Mouse (Mus musculus) left cerebral cortex, adult 6 months (tissue): ENCODE data around the gene Fpgs. TPM values are rescaled to one million over a fixed set of nuclear protein-coding genes. Genes with fewer than 3 reads are reported as not detected.

Experiments
- long read RNA-seq, 2 experiments: library from polyadenylated mRNA; unstranded; transcript quantifications; one replicate each; pipeline ENCODE4 v2.0.0; 2019 to 2020
- polyA plus RNA-seq: library from polyadenylated mRNA; unstranded; fragments of <200 nt; fragmentation: Nextera tagmentation; gene quantifications from 2 replicates; pipeline ENCODE4 v1.2.3, GENCODE M21; 2021

The Fpgs gene
- polyA plus RNA-seq: 5.1 TPM in 2 replicates
- long read RNA-seq, experiment 1, transcript Fpgs-201 (15 exons, 2,273 nt): major isoform, 39 of 53 reads
- long read RNA-seq, experiment 1, partial matches to known transcripts: 3 of 53 reads
- long read RNA-seq, experiment 1, other reads (novel, unspliced or antisense): 11 of 53 reads
- long read RNA-seq, experiment 2, partial matches to known transcripts: 0 of 4 reads
- long read RNA-seq, experiment 2, other reads (novel, unspliced or antisense): 1 of 4 reads

GRCm38 (mm10) chr2:32704021-32704421 is at the start of gene Fpgs:
TSS of gene Fpgs (minus strand) at chr2:32704145.

DNA sequence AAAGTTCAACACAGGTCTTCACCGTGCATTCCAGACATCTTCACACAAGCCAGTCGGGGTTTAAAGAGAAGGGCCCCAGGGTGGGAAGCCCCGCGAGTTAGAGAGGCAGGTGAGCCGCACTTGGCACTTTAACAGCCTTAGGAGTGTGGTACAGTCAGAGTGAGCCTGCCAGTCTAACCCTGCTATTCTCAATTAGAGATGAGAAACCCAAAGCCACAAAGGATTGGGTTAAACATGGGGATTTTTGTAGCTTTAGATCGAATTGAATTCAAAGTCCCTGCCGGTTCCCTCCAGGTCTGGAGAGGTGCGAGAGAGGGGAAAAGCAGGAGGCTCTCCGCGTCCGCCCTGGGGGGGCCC is 36.9 kb upstream of the Fpgs start, which contains the start of gene 6330409D20Rik:
Gene 6330409D20Rik, minus strand, starts transcription at position 101 of the 357 bp plus-strand sequence.

DNA sequence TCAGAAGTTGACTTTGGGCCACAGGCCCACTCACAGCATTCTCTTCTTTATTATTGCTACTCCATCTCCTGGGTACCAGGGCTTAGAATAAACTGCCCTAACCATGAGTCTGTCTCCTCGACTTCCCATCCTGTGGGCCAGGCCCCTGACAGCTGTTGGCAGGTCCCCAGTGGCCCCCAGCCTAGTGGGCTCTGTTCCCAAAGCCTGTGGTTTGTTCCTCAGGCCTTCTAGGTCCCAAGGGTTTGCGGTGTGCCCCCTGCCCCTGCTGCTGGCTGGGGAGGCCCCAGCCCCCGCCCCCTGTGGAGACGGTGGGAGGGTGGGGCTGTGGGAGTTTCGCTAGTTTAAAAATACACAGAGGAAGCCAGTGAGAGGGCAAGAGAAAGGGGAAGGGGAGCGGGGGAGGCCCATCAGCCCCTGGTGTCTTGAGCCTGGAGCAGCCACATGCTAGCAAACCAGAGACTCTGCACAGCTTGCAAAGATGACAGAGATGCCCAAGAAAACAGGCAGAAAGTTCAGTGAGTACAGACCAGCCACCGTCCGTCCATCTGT is 16.8 kb upstream of the Fpgs start, which contains the start of gene Sh2d3c:
Gene Sh2d3c, plus strand, starts transcription at position 375 of the 549 bp plus-strand sequence.

DNA sequence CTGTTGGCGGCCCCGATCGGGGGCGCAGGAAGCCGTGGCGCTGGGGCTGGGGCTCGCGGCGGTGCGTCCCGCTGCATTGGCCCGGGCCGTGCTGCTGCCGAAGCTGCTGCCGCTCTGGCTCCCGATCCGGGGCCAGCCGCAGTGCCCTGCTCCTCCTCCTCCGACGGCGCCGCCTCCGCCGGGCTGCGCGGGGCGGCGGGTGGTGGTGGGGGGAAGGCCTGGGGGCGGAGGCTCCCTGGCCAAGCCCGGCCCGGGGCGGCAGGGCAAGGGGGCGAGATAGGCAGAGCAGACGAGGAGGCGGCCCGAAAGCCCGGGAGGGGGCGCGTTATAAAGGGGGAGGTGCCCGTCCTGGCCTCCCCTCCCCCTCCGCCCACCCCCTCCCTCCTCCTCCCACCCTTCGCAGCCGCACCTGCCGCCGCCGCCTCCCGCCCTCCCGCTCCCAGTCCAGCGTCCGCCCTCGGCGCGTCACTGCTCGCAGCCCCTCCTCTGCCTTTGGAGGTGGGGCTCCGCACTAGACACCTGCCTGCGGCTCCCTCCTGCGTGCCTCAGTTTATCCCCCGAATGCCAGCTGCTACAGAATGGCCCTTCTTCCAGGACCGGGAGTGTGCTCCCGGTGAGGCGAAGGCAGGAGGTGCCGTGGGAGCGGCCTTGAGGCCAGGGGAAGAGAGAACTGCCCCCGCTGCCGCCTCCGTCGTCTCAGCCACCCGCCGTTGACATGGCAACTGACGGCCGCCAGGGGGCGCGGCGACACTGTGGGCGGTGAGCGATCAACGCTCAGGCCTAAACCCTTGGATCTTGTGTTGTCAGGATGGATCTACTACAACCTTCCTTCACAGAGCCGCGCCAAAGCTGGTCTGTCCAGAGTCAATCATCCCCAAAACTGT is 9.2 kb upstream of the Fpgs start, which contains the start of gene Cdk9:
Gene Cdk9, minus strand, starts transcription at position 143 of the 884 bp plus-strand sequence.

GRCm38 (mm10) chr2:32646379-32647056 is 57.4 kb downstream of the Fpgs start, which contains the start of gene Eng:
TSS of gene Eng (plus strand) at chr2:32646595.

Other genes with a start within 250 kb of the Fpgs start
- gene Fam102a, start 168.8 kb downstream of the Fpgs start, polyA plus RNA-seq: 11.8 and 47.4 TPM in 2 replicates
- gene Dpm2, start 133.3 kb downstream of the Fpgs start, polyA plus RNA-seq: 158 and 169 TPM in 2 replicates
- 1.8 and 2.5 TPM in 2 replicates for gene Pip5kl1, start 129.3 kb downstream of the Fpgs start, polyA plus RNA-seq
- gene 9430097D07Rik, start 128.5 kb downstream of the Fpgs start, polyA plus RNA-seq: 0.82 and 1.0 TPM in 2 replicates
- gene St6galnac4, start 117.0 kb downstream of the Fpgs start, polyA plus RNA-seq: 30.9 and 36.6 TPM in 2 replicates
- 13.3 and 40.6 TPM in 2 replicates for gene St6galnac6, start 104.4 kb downstream of the Fpgs start, polyA plus RNA-seq
- gene Ak1, start 82.4 kb downstream of the Fpgs start, polyA plus RNA-seq: 112 and 131 TPM in 2 replicates
- gene Eng, start 57.5 kb downstream of the Fpgs start, polyA plus RNA-seq: 10.8 and 14.2 TPM in 2 replicates
- gene Cdk9, start 8.9 kb upstream of the Fpgs start, polyA plus RNA-seq: 12.2 and 25.6 TPM in 2 replicates
- 27.0 and 43.2 TPM in 2 replicates for gene Sh2d3c, start 16.9 kb upstream of the Fpgs start, polyA plus RNA-seq
- gene 6330409D20Rik, start 36.9 kb upstream of the Fpgs start, polyA plus RNA-seq: 0.85 and 1.3 TPM in 2 replicates
- gene Tor2a, start 53.1 kb upstream of the Fpgs start, polyA plus RNA-seq: 41.4 and 45.7 TPM in 2 replicates
- 0.25 and 0.26 TPM in 2 replicates for gene Ttc16, start 71.5 kb upstream of the Fpgs start, polyA plus RNA-seq
- gene Ptrh1, start 71.6 kb upstream of the Fpgs start, polyA plus RNA-seq: 8.6 and 10.8 TPM in 2 replicates
- gene Cfap157, start 80.3 kb upstream of the Fpgs start, polyA plus RNA-seq: 0.51 and 1.0 TPM in 2 replicates
- 332 and 465 TPM in 2 replicates for gene Stxbp1, start 143.1 kb upstream of the Fpgs start, polyA plus RNA-seq
- gene Fam129b, start 172.0 kb upstream of the Fpgs start, polyA plus RNA-seq: 3.1 and 7.2 TPM in 2 replicates